Mouse (Mus musculus): ENCODE data around the gene Gm20388. TPM values are rescaled to one million over a fixed set of nuclear protein-coding genes. Genes with fewer than 3 reads are reported as not detected.
A peak's percentile ranks its signal among the peaks of the same experiment; 100 is the strongest.

The Gm20388 gene
- polyA plus RNA-seq, 1 experiment from 2014 or later, result not detected

- H3K27ac ChIP-seq (replicated peaks), result no peak overlapping the region
- peak overlapping the region; percentile 84; the same call in 1 of the 2 replicates for H3K9ac ChIP-seq (ENCODE audit: low read length)
- H3K27me3 ChIP-seq (ENCODE audit: control insufficient read depth, insufficient read depth, low read length), result no peaks in the 10 kb centered on the region
- H3K36me3 ChIP-seq (ENCODE audit: control insufficient read depth, insufficient read depth, low read length), result no peaks in the 10 kb centered on the region
- H3K4me1 ChIP-seq (replicated peaks; ENCODE audit: control insufficient read depth, insufficient read depth), result peaks cover 8% of the 10 kb centered on the region
- H3K4me2 ChIP-seq (replicated peaks; ENCODE audit: low read depth), result peak overlapping the region; percentile 96
- TF ChIP-seq CTCF (IDR thresholded peaks at IDR 0.05; ENCODE audit: low read depth), result no peak
- TF ChIP-seq EP300 (optimal IDR thresholded peaks at IDR 0.05), result no peak
- DNase-seq (ENCODE audit: low spot score), result no peak
- 80% methylated on average over 4 of the region's 4 CpGs for WGBS
- H3K4me3 ChIP-seq (ENCODE audit: low read depth, low read length), result 0 out of 2 replicates have a peak overlapping the region, but pooled peaks have one; percentile 66
- no peaks in the 10 kb centered on the region for H3K9me3 ChIP-seq (ENCODE audit: control insufficient read depth, low read length)
- no peak for ATAC-seq (ENCODE audit: low FRiP score, low TSS enrichment)
Measured at GRCm38 (mm10) chr8:121654131-121654530, 1743.5 kb downstream of the Gm20388 start.

GRCm38 (mm10) chr8:121654966-121655494 is 1744.4 kb downstream of the Gm20388 start:
- 86% methylated on average over 14 of the region's 14 CpGs for WGBS

GRCm38 (mm10) chr8:121660602-121661001 is 1750.0 kb downstream of the Gm20388 start:
- DNase-seq (ENCODE audit: low spot score) (no peak), ATAC-seq (ENCODE audit: low FRiP score, low TSS enrichment) (no peak)
- Histone ChIP-seq H3K4me1 (replicated peaks; ENCODE audit: control insufficient read depth, insufficient read depth) (0 out of 2 replicates have a peak, but pooled peaks cover 1% of the 10 kb centered on the region), H3K9me3 (ENCODE audit: control insufficient read depth, low read length) (no peaks in the 10 kb centered on the region), H3K36me3 (ENCODE audit: control insufficient read depth, insufficient read depth, low read length) (no peaks in the 10 kb centered on the region), H3K27me3 (ENCODE audit: control insufficient read depth, insufficient read depth, low read length) (no peaks in the 10 kb centered on the region), H3K4me3 (ENCODE audit: low read depth, low read length) (no peak overlapping the region), H3K4me2 (replicated peaks; ENCODE audit: low read depth) (no peak overlapping the region), H3K27ac (replicated peaks) (no peak overlapping the region), H3K9ac (ENCODE audit: low read length) (no peak overlapping the region)
- TF ChIP-seq EP300 (optimal IDR thresholded peaks at IDR 0.05), result no peak
- TF ChIP-seq CTCF (IDR thresholded peaks at IDR 0.05; ENCODE audit: low read depth), result no peak
- 72% methylated on average over 15 of the region's 15 CpGs for WGBS

More at GRCm38 (mm10) chr8:121654966-121655494, 1744.4 kb downstream of the Gm20388 start:
- Histone ChIP-seq H3K4me1 (replicated peaks; ENCODE audit: control insufficient read depth, insufficient read depth) (peaks cover 6% of the 10 kb centered on the region), H3K4me3 (ENCODE audit: low read depth, low read length) (no peak overlapping the region), H3K27ac (replicated peaks) (no peak overlapping the region), H3K27me3 (ENCODE audit: control insufficient read depth, insufficient read depth, low read length) (no peaks in the 10 kb centered on the region), H3K9ac (ENCODE audit: low read length) (no peak overlapping the region), H3K36me3 (ENCODE audit: control insufficient read depth, insufficient read depth, low read length) (no peaks in the 10 kb centered on the region), H3K4me2 (replicated peaks; ENCODE audit: low read depth) (no peak overlapping the region), H3K9me3 (ENCODE audit: control insufficient read depth, low read length) (no peaks in the 10 kb centered on the region)
- TF ChIP-seq CTCF (IDR thresholded peaks at IDR 0.05; ENCODE audit: low read depth) (no peak), EP300 (optimal IDR thresholded peaks at IDR 0.05) (no peak)
- no peak for DNase-seq (ENCODE audit: low spot score)
- ATAC-seq (ENCODE audit: low FRiP score, low TSS enrichment), result no peak

GRCm38 (mm10) chr8:121661631-121662357 is 1751.2 kb downstream of the Gm20388 start:
- DNase-seq (ENCODE audit: low spot score) (no peak), ATAC-seq (ENCODE audit: low FRiP score, low TSS enrichment) (no peak; the same call in 1 of the 2 replicates)
- TF ChIP-seq EP300 (optimal IDR thresholded peaks at IDR 0.05) (no peak), CTCF (IDR thresholded peaks at IDR 0.05; ENCODE audit: low read depth) (no peak)
- Histone ChIP-seq H3K9ac (ENCODE audit: low read length) (no peak overlapping the region), H3K27me3 (ENCODE audit: control insufficient read depth, insufficient read depth, low read length) (no peaks in the 10 kb centered on the region), H3K36me3 (ENCODE audit: control insufficient read depth, insufficient read depth, low read length) (no peaks in the 10 kb centered on the region), H3K4me1 (replicated peaks; ENCODE audit: control insufficient read depth, insufficient read depth) (0 out of 2 replicates have a peak, but pooled peaks cover 3% of the 10 kb centered on the region), H3K4me2 (replicated peaks; ENCODE audit: low read depth) (no peak overlapping the region), H3K9me3 (ENCODE audit: control insufficient read depth, low read length) (no peaks in the 10 kb centered on the region), H3K4me3 (ENCODE audit: low read depth, low read length) (no peak overlapping the region), H3K27ac (replicated peaks) (no peak overlapping the region)
- WGBS, result 65% methylated on average over 18 of the region's 18 CpGs

- Histone ChIP-seq H3K4me2 (replicated peaks; ENCODE audit: low read depth) (no peak overlapping the region), H3K4me3 (ENCODE audit: low read depth, low read length) (no peak overlapping the region), H3K4me1 (replicated peaks; ENCODE audit: control insufficient read depth, insufficient read depth) (0 out of 2 replicates have a peak, but pooled peaks cover 3% of the 10 kb centered on the region), H3K27ac (replicated peaks) (no peak overlapping the region), H3K9me3 (ENCODE audit: control insufficient read depth, low read length) (no peaks in the 10 kb centered on the region), H3K27me3 (ENCODE audit: control insufficient read depth, insufficient read depth, low read length) (no peaks in the 10 kb centered on the region), H3K9ac (ENCODE audit: low read length) (no peak overlapping the region), H3K36me3 (ENCODE audit: control insufficient read depth, insufficient read depth, low read length) (no peaks in the 10 kb centered on the region)
- 96% methylated on average over 12 of the region's 12 CpGs for WGBS
- DNase-seq (ENCODE audit: low spot score), result no peak
- TF ChIP-seq EP300 (optimal IDR thresholded peaks at IDR 0.05), result no peak
- TF ChIP-seq CTCF (IDR thresholded peaks at IDR 0.05; ENCODE audit: low read depth), result no peak
- no peak for ATAC-seq (ENCODE audit: low FRiP score, low TSS enrichment)
Measured at GRCm38 (mm10) chr8:121663101-121663500, 1752.5 kb downstream of the Gm20388 start.

GRCm38 (mm10) chr8:121665329-121665728 is 1754.7 kb downstream of the Gm20388 start:
- Histone ChIP-seq H3K9me3 (ENCODE audit: control insufficient read depth, low read length) (no peaks in the 10 kb centered on the region), H3K27me3 (ENCODE audit: control insufficient read depth, insufficient read depth, low read length) (no peaks in the 10 kb centered on the region), H3K36me3 (ENCODE audit: control insufficient read depth, insufficient read depth, low read length) (no peaks in the 10 kb centered on the region), H3K27ac (replicated peaks) (peak overlapping the region; percentile 92), H3K4me1 (replicated peaks; ENCODE audit: control insufficient read depth, insufficient read depth) (0 out of 2 replicates have a peak, but pooled peaks cover 3% of the 10 kb centered on the region), H3K9ac (ENCODE audit: low read length) (0 out of 2 replicates have a peak overlapping the region, but pooled peaks have one; percentile 23), H3K4me2 (replicated peaks; ENCODE audit: low read depth) (peak overlapping the region; percentile 48), H3K4me3 (ENCODE audit: low read depth, low read length) (peak overlapping the region; percentile 13; the same call in 1 of the 2 replicates)
- no peak for TF ChIP-seq CTCF (IDR thresholded peaks at IDR 0.05; ENCODE audit: low read depth)
- TF ChIP-seq EP300 (optimal IDR thresholded peaks at IDR 0.05), result no peak
- DNase-seq (ENCODE audit: low spot score), result peak; percentile 76
- ATAC-seq (ENCODE audit: low FRiP score, low TSS enrichment), result peak; percentile 72
- 5% methylated on average over 16 of the region's 16 CpGs for WGBS
